Mouse (Mus musculus) heart, adult 9 months (tissue): ENCODE measurements around the gene Ptprs.
"Not testable (repeated sequence)": the region's sequence is repeated elsewhere in the genome, so short reads cannot be mapped to it uniquely, and the experiment has no call there.

Experiments used
- DNase-seq, 2 experiments: peaks; one replicate each; pipeline ENCODE4 v3.0.0; 2022; ENCODE audit warnings: low spot score in 2 of 2

The Ptprs gene

DNA sequence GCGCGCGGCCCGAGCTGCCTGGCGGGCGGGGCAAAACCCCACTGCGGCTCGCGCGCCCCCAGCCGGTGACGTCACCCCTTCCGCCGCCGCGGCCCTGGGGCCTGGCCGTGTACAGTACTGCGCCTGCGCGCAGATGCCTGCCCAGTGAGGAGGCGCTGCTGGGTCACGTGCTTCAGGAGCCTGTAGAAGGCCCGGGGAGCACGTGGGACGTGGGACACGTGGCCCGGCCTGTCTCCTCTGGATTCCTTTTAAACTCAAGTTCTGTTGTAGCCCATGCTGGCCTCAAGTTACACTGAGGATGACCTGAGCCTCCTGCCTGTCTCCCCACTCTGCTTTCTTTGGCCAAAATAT is at the start of gene Ptprs:
Ptprs (minus strand) TSS at position 82 of the 351 bp plus-strand sequence.
- DNase-seq: peak; percentile 94 to 96

GRCm38 (mm10) chr17:56524943-56525342 is 48.7 kb upstream of the Ptprs start:
- no peak for DNase-seq

GRCm38 (mm10) chr17:56522744-56523143 is 46.5 kb upstream of the Ptprs start:
- no peak for DNase-seq

DNA sequence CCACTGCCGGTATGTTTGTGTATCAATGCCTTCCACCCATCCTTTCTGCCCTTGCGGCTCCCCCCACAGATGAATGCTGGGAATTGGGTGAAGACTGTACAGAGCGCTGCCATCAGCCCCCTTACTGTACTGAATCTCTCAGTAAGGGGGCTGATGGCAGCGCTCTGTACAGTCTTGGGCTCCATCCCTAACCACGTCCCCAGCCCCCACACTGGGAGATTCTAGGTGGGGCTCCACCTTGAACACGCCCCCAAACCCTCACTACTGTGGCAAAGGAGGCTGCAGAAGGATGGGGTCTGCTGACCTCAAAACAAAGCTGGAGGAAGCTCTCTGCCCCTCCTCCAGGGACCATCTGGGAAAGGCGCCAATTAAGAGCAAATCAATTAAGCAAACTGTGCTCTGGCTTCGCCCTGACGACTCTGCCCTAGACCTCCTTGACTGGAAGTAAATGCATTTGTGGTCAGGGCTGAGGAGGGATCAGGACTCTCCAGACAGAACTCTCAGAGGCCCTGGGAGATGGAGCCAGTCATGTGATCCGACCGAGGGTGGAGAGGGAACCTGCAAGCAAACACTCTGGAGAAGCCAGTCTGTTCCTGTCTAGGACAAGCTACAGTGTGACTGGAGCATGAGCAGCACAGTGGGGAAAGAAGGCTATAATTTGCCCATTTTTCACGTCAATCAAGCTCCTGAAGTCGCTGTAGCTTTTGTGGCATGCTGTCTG is 39.6 kb upstream of the Ptprs start:
- no peak for DNase-seq

DNA sequence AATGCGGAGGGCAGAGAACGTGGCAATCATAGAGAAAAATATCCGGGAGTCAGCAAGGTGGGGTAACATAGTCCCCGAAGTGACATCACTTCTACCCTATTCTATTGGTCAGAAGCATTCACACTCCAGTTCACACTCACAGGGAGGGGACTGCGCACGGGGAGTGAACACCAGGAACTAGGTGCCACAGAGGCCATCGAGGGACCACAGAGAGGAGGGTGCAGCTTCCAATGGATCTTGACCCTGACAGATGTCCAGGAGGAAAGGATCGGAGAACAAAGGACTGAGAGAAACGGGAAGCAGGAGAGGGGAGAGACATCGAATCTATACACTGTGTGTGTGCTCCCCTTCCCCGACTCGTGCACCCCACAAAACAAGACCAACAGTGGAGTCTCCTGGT is 38.6 kb upstream of the Ptprs start:
- DNase-seq: no peak

DNA sequence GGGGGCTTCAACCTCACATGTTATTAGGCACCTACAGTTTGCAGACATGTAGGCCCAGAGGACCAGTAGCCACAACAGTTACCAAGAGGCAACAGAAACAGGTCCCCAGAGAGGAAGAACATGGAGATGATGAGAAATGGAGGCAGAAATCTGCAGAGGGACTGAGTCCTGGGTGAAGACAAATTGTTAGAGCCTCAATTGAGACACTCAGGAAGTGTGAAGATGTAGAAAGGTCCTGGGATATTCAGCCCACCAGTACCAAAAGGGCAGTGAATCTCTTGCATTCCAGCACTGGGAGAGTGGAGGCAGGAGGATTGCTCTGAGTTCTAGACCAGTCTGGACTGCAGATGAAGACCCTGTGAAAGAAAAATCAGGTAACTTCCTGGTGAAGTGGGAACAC is 38.0 kb upstream of the Ptprs start:
- DNase-seq: no peak

GRCm38 (mm10) chr17:56512310-56512709 is 36.0 kb upstream of the Ptprs start, which contains the start of gene Znrf4:
Gene Znrf4 (minus strand): TSS chr17:56512431.
- DNase-seq: no peak

GRCm38 (mm10) chr17:56511707-56512090 is 35.4 kb upstream of the Ptprs start:
- no peak for DNase-seq

GRCm38 (mm10) chr17:56510970-56511706 is 34.9 kb upstream of the Ptprs start:
- no peak for DNase-seq

GRCm38 (mm10) chr17:56510473-56510969 is 34.2 kb upstream of the Ptprs start:
- DNase-seq: no peak

GRCm38 (mm10) chr17:56509707-56510472 is 33.6 kb upstream of the Ptprs start:
- no peak for DNase-seq

DNA sequence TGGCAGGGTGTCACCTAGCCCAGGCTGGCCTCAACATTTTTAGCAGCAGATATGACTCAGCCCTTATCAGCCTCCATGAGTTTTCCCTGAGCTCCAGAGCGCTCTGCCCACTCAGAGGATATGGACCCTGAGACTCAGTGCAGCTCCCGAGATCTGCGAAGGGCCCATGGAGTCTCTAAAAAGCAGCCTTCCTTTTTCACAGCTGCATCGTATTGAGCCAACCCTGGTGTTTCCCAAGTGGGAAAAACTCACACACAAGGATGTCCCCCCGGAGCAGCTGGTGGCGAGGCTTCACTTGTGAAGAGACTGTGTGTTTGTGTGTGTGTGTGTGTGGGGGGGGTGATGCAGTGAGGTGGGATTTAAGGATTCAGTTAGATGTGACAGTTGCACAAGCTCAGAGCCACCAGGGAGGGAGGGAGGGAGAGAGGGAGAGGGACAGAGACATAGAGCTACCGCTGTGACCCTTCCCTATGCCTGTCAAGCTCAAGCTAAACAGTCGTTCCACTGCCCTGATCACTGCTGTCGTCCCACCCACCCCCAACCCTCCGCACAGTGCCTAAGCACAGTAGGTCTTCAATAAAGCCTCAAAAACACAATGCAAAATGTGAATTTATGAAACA is 32.8 kb upstream of the Ptprs start:
- DNase-seq: no peak

DNA sequence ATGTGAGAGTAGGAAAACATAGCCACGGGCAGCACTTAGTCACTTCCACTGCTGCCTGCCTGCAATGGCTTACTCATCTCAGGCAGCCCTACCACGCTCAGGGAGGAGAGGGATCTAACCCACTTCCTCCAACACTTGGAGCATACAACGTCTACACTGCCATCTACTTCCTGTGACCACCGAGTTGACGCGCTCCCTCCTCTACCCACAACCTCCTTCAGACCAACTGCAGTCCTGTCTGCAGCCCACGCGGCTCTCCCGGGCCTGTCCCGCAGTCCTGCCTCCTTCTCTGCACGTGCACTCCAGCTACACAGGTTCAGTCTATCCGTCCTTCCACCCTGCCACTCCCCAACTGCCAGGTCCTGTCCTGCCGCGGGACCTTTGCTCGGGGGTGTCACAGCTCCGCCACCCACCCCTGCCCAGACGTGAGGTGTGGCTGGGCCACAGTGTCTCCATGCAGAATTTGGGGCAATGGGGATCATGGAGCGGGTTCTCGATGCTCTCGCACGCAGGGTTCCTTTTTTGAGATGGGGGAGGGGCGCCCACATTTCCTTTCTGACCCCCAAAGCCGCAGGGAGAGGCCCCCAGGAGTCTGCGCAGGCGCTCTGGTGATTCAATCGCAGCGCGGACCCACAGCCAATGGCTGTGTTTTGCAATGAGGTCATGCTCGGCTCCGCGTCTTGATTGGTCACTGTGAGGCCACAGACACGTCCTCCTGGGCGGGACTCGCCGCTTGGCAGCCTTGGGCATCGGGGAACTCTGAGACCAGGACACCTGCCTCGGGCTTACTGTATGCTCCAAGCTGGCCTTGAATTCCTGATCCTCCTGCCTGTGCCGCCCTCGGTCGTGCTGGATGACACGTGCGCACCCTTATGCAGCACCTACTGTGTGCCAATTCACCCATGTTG is 31.1 kb upstream of the Ptprs start:
- DNase-seq: peak; percentile 95 to 96

GRCm38 (mm10) chr17:56506417-56507065 is 30.3 kb upstream of the Ptprs start:
- DNase-seq: no peak

DNA sequence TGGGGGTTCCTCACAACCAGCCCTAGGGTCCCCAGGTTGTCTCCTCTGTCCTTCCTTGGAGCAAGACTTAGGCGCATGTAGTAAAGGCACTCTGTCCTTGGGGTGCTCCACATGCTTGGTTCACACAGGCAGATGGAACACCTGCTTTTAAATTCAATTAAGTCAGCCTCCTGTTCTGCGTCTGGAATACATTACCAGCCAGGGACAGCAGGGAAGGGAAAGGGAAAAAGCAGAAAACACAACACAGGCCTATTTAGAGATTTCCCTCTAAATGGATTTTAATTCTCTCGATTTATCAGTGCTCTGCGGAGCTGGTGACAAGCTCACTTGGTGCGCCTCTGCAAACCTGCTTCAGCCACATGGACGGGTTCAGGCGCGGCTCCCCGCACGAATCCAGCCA is 29.1 kb upstream of the Ptprs start:
- no peak for DNase-seq

DNA sequence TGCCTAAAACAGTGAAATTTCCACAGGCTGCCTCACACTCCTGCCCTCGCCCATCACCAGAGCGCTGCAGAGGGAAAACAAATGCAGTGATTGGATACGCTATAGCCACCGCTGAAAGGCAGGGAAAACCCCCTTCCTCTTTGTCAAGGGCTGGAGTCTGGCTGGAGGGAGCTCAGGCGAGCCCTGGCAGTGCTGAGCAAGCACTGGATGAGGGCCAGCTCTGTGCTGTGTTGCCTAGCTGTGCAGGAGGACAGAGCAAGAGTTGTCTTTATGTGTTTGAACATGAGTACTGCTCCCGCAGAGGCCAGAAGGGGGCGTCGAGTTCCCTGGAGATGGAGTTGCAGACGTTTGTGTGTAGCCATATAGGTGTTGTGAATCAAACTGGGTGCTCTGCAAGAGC is 26.2 kb upstream of the Ptprs start:
- DNase-seq: peak in 1 of 2 experiments; percentile 15

DNA sequence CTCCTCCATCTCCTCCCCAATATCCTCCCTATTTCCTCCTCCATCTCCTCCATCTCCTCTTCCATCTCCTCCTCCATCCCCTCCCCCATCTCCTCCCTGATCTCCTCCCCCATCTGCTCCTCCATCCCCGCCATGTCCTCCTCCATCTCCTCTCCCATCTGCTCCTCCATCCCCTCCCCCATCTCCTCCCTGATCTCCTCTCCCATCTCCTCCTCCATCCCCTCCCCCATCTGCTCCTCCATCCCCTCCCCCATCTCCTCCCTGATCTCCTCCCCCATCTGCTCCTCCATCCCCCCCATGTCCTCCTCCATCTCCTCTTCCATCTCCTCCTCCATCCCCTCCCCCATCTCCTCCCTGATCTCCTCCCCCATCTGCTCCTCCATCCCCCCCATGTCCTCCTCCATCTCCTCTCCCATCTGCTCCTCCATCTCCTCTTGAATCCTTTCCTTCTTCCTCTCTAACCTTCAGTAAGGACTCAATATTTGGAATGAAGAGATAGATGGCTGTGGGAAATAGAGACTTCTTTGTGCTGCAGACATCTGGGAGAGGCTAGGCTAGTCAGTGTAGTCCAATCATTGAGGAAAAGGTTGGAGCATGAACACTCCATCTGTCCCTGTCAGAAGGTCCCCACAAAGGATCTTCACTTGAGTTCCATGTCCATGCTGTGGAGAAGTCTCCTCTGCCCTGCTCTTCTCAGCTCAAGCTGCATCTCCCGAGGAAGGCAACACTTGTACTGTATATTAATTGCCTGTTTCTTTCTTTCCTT is 25.5 kb upstream of the Ptprs start:
- DNase-seq: not testable (repeated sequence)

- no peak for DNase-seq
Measured at GRCm38 (mm10) chr17:56499229-56499628, 22.9 kb upstream of the Ptprs start.

DNA sequence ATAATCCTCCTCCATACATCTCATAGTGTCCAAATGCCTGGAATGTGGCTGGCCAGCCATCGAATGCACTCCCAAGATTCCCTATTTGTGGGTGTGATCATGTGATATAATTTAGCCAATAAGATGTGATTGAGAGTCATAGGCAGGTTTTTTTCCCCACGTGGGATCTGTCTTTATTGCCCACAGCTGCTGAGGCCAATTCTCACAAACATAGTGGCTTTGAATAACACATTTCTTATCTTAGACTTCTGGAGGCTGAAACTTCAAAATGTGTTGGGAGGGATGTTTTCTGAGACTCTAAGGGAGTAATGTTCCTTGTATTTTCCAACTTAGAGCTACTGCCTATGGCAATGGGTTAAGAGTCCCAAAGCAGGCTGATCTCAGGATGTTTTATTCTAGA is 18.2 kb upstream of the Ptprs start:
- DNase-seq: no peak

DNA sequence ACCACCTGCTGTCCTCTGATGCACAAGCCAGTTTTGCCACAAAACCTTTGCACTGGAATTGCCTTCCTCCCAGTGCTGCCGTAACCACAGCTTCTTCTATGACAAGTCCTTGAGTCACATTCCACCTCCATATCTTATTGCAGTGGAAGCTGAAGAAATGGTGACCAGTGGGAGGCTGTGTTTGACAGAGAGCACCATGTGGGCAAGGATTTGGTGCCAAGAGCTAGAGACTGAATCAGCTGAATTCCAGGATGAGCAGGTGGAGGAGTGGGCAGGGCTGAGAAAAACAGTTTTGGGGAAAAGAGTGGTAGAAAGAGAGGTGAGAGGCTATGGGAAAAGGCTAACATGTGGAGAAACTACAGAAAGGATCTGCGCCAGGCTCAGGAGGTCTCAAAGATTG is 17.6 kb upstream of the Ptprs start:
- DNase-seq: no peak
